Mouse (Mus musculus) thymus, postnatal 14 days (tissue): ENCODE results near the gene Il1rapl2.
"Not testable (repeated sequence)": the region's sequence is repeated elsewhere in the genome, so short reads cannot be mapped to it uniquely, and the experiment has no call there.

Experiments
- DNase-seq: peaks from one replicate; pipeline ENCODE4 v3.0.0; 2021

Il1rapl2 gene

GRCm38 (mm10) chrX:138234626-138235025 lies 664.2 kb downstream of the Il1rapl2 start:
- DNase-seq: no peak

GRCm38 (mm10) chrX:138348736-138349135 lies 778.3 kb downstream of the Il1rapl2 start:
- not testable (repeated sequence) for DNase-seq

GRCm38 (mm10) chrX:138433794-138434193 lies 863.4 kb downstream of the Il1rapl2 start:
- DNase-seq: no peak

GRCm38 (mm10) chrX:138437939-138438338 lies 867.5 kb downstream of the Il1rapl2 start:
- DNase-seq: no peak

GRCm38 (mm10) chrX:138449856-138450255 lies 879.4 kb downstream of the Il1rapl2 start:
- DNase-seq: no peak

- no peak for DNase-seq
Measured at GRCm38 (mm10) chrX:138478488-138478887, 908.1 kb downstream of the Il1rapl2 start.

- DNase-seq: no peak
Measured at GRCm38 (mm10) chrX:138500510-138500909, 930.1 kb downstream of the Il1rapl2 start.

- no peak for DNase-seq
Measured at GRCm38 (mm10) chrX:138505049-138505448, 934.6 kb downstream of the Il1rapl2 start.

- DNase-seq: no peak
Measured at GRCm38 (mm10) chrX:138620106-138620505, 1049.7 kb downstream of the Il1rapl2 start.

- no peak for DNase-seq
Measured at GRCm38 (mm10) chrX:138625311-138625710, 1054.9 kb downstream of the Il1rapl2 start.

- no peak for DNase-seq
Measured at GRCm38 (mm10) chrX:138722372-138722771, 1152.0 kb downstream of the Il1rapl2 start.

GRCm38 (mm10) chrX:138800958-138801357 lies 1230.5 kb downstream of the Il1rapl2 start:
- DNase-seq: no peak

GRCm38 (mm10) chrX:138831876-138832275 lies 1261.5 kb downstream of the Il1rapl2 start:
- no peak for DNase-seq

GRCm38 (mm10) chrX:138833894-138834293 lies 1263.5 kb downstream of the Il1rapl2 start:
- DNase-seq: no peak

GRCm38 (mm10) chrX:138838381-138838780 lies 1268.0 kb downstream of the Il1rapl2 start:
- DNase-seq: no peak
